Mouse (Mus musculus): ENCODE results near the gene Dip2b.

- no peak for TF ChIP-seq CTCF (IDR thresholded peaks at IDR 0.05; ENCODE audit: control insufficient read depth, insufficient read depth, insufficient replicate concordance, low read depth, low read length)
- no peak for TF ChIP-seq POLR2A (IDR thresholded peaks at IDR 0.05; ENCODE audit: control insufficient read depth, low read depth, low read length)
Observed at GRCm38 (mm10) chr15:100183510-100183909, 145.0 kb downstream of the Dip2b start.
